Mouse (Mus musculus): ENCODE results near the gene Csnk2b.

- no peak for TF ChIP-seq CTCF (IDR thresholded peaks at IDR 0.05; ENCODE audit: insufficient read depth, low read length)
- no peak for TF ChIP-seq POLR2A (IDR thresholded peaks at IDR 0.05; ENCODE audit: borderline replicate concordance, extremely low read depth, low read depth, low read length)
These were observed 33.6 kb upstream of the Csnk2b start for GRCm38 (mm10) chr17:35155451-35155850.

All from lung, adult 2 months (tissue).